Mouse (Mus musculus) heart, postnatal 0 days (tissue): Measurements from ENCODE around the gene Isx. TPM values are rescaled to one million over a fixed set of nuclear protein-coding genes. Genes with fewer than 3 reads are reported as not detected.

Experiments used
- ATAC-seq: fragments of 200-750 bp; cut with Nextera tagmentation; 2 replicates; pipeline ENCODE4 v1.8.0; 2017; ENCODE audit warnings: low read depth, moderate number of reproducible peaks, moderate library complexity; ENCODE audit not compliant: insufficient read depth
- DNase-seq: peaks from one replicate; pipeline ENCODE4 v3.0.0-alpha.2; 2016; ENCODE audit warnings: low spot score
- H3K27ac ChIP-seq: fragments of 300-500 bp; sonication (generic); 2 replicates; pipeline ENCODE4 v1.5.1; 2014; ENCODE audit warnings: low read depth, mild to moderate bottlenecking
- H3K27me3 ChIP-seq: fragments of 300-500 bp; sonication (generic); 2 replicates; pipeline ENCODE4 v1.6.1; 2014; ENCODE audit warnings: low read length, mixed read lengths; ENCODE audit not compliant: control insufficient read depth, insufficient read depth
- H3K36me3 ChIP-seq: fragments of 300-500 bp; sonication (generic); replicated peaks from 2 replicates; pipeline ENCODE4 v1.6.1; 2014; ENCODE audit warnings: low read length, mixed read lengths; ENCODE audit not compliant: control insufficient read depth, insufficient read depth
- H3K4me1 ChIP-seq: fragments of 300-500 bp; sonication (generic); 2 replicates; pipeline ENCODE4 v1.6.1; 2014; ENCODE audit warnings: antibody characterized with exemption; ENCODE audit not compliant: control insufficient read depth, insufficient read depth
- H3K4me2 ChIP-seq: fragments of 300-500 bp; sonication (generic); 2 replicates; pipeline ENCODE4 v1.6.1; 2014; ENCODE audit warnings: low read depth, mild to moderate bottlenecking, low read length, moderate library complexity
- H3K4me3 ChIP-seq: fragments of 300-500 bp; sonication (generic); 2 replicates; pipeline ENCODE4 v1.5.1; 2014; ENCODE audit warnings: low read depth, low read length
- H3K9ac ChIP-seq: fragments of 300-500 bp; sonication (generic); replicated peaks from 2 replicates; pipeline ENCODE4 v1.6.1; 2014; ENCODE audit warnings: low read depth, low read length, mixed read lengths
- H3K9me3 ChIP-seq: fragments of 300-500 bp; sonication (generic); replicated peaks from 2 replicates; pipeline ENCODE4 v1.6.1; 2016; ENCODE audit warnings: low read length; ENCODE audit not compliant: control insufficient read depth
- CTCF ChIP-seq: IDR thresholded peaks from 2 replicates; pipeline ENCODE4 v1.5.1; 2016; ENCODE audit warnings: antibody characterized with exemption, control low read depth, low read depth
- EP300 ChIP-seq: IDR thresholded peaks from 2 replicates; pipeline ENCODE4 v1.6.1; 2016; ENCODE audit warnings: antibody characterized with exemption, low read depth
- WGBS: fragments of 180-500 bp; shearing (Covaris S2); extraction: QIAGEN DNeasy Blood & Tissue Kit; methylation state at CpG from one replicate; pipeline ENCODE4 v1.1.7; 2014; 5-methylcytosine and 5-hydroxymethylcytosine counted together
- polyA plus RNA-seq: library from polyadenylated mRNA; unstranded; fragments of >200 nt; fragmentation: Nextera tagmentation; extraction: Ambion mirVana; gene quantifications from 2 replicates; pipeline ENCODE4 v1.2.1, GENCODE M21; 2015
- total RNA-seq: library from RNA; depleted of rRNA; stranded (reverse); fragments of >200 nt; gene quantifications from 2 replicates; pipeline ENCODE4 v1.2.3, GENCODE M21; 2014; ENCODE audit warnings: low replicate concordance

Gene Isx
- total and polyA plus RNA-seq, 2 experiments from 2014 or later = 0.11 TPM; not detected in 1

GRCm38 (mm10) chr8:74878637-74879036 lies 5.7 kb downstream of the Isx start:
- no peak overlapping the region for H3K27ac ChIP-seq
- H3K4me2 ChIP-seq = no peak overlapping the region
- no peaks in the 10 kb centered on the region for H3K36me3 ChIP-seq
- DNase-seq = no peak
- no peaks in the 10 kb centered on the region for H3K4me1 ChIP-seq
- no peak overlapping the region for H3K9ac ChIP-seq
- TF ChIP-seq EP300 (no peak), CTCF (no peak)
- 69% methylated on average over 3 of the region's 3 CpGs for WGBS
- no peak overlapping the region for H3K4me3 ChIP-seq
- no peak for ATAC-seq
- H3K9me3 ChIP-seq = 0 out of 2 replicates have a peak, but pooled peaks cover 3% of the 10 kb centered on the region
- H3K27me3 ChIP-seq = no peaks in the 10 kb centered on the region

GRCm38 (mm10) chr8:74888763-74889162 lies 15.8 kb downstream of the Isx start:
- no peaks in the 10 kb centered on the region for H3K27me3 ChIP-seq
- no peaks in the 10 kb centered on the region for H3K9me3 ChIP-seq
- H3K9ac ChIP-seq = no peak overlapping the region
- ATAC-seq = no peak
- no peak overlapping the region for H3K4me3 ChIP-seq
- TF ChIP-seq CTCF (no peak), EP300 (no peak)
- H3K27ac ChIP-seq = no peak overlapping the region
- H3K4me2 ChIP-seq = no peak overlapping the region
- H3K36me3 ChIP-seq = no peaks in the 10 kb centered on the region
- H3K4me1 ChIP-seq = no peaks in the 10 kb centered on the region
- WGBS = 86% methylated on average over 1 of the region's 1 CpGs
- no peak for DNase-seq

DNA sequence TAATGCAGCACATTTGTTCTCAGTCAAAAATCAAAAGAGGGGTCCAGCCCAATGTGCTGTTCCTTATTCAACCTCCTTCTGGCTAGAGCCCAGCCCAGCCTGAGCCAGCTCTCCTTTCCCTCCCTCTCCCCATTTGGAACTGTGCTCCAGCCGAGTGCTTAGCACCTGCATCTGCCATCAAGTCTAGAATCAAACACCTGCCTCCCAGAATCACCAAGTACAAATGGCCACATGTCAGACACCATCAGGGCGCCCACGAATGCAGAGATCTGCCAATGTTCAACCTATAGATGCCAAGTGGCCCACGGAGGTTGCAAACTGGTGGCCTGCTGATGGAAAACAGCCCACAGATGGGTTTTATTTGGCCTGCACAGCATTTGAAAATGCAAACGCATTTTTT lies 18.1 kb downstream of the Isx start:
- no peaks in the 10 kb centered on the region for H3K9me3 ChIP-seq
- H3K4me2 ChIP-seq = no peak overlapping the region
- H3K9ac ChIP-seq = no peak overlapping the region
- H3K4me3 ChIP-seq = no peak overlapping the region
- ATAC-seq (no peak), DNase-seq (no peak)
- H3K27ac ChIP-seq = no peak overlapping the region
- no peaks in the 10 kb centered on the region for H3K27me3 ChIP-seq
- H3K36me3 ChIP-seq = no peaks in the 10 kb centered on the region
- H3K4me1 ChIP-seq = no peaks in the 10 kb centered on the region
- 70% methylated on average over 5 of the region's 5 CpGs for WGBS
- TF ChIP-seq CTCF (no peak), EP300 (no peak)

DNA sequence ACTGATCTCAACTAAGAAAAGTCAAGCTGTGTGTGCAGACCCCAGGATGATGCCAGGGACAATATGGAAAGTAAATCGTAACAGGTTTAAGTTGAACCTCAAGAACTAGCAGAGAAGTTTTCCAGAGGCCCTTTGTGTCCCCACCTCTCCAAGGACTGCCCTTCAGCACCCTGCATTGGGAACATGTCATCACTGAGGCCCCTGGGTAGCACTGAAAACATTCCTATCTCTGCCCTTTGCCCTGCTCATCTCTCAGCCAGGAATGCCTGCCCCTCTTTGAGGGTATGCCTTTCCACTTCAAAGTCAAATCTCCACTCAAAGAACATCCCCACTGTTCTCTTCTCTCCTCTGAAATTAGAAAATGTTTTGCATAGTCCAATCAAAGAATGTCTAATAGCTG lies 23.3 kb downstream of the Isx start:
- no peak overlapping the region for H3K4me3 ChIP-seq
- H3K27me3 ChIP-seq = no peaks in the 10 kb centered on the region
- H3K9me3 ChIP-seq = no peaks in the 10 kb centered on the region
- 32% methylated on average over 1 of the region's 1 CpGs for WGBS
- no peak overlapping the region for H3K27ac ChIP-seq
- H3K4me1 ChIP-seq = no peaks in the 10 kb centered on the region
- no peak overlapping the region for H3K9ac ChIP-seq
- H3K36me3 ChIP-seq = no peaks in the 10 kb centered on the region
- no peak for ATAC-seq
- no peak overlapping the region for H3K4me2 ChIP-seq
- DNase-seq = no peak
- TF ChIP-seq EP300 (no peak), CTCF (no peak)

- H3K36me3 ChIP-seq = no peaks in the 10 kb centered on the region
- H3K4me2 ChIP-seq = no peak overlapping the region
- WGBS = 76% methylated on average over 2 of the region's 2 CpGs
- no peak overlapping the region for H3K9ac ChIP-seq
- TF ChIP-seq CTCF (no peak), EP300 (no peak)
- no peaks in the 10 kb centered on the region for H3K9me3 ChIP-seq
- H3K27ac ChIP-seq = no peak overlapping the region
- H3K4me3 ChIP-seq = no peak overlapping the region
- ATAC-seq (no peak), DNase-seq (no peak)
- H3K4me1 ChIP-seq = no peaks in the 10 kb centered on the region
- H3K27me3 ChIP-seq = no peaks in the 10 kb centered on the region
These were observed 24.3 kb downstream of the Isx start for GRCm38 (mm10) chr8:74897315-74897714.

DNA sequence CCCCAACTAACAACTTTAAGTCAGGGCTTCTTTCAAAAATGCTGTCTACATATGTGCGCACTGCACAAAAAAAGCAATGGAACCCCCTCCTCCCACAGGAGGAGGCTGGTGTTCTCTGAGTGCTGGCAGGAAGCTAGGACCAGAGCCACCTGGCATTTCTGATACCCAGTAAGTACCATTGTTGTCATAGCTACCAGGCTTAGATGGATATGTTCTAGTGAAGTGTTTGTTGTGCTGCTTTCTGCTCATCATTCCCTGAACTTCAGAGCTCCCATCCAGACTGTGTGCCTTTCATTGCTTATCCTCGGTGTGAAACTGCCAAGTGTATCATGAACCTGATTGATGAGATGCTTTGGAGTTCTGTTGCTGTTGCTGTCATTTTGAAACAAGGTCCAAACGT lies 26.8 kb downstream of the Isx start:
- Histone ChIP-seq H3K9me3 (no peaks in the 10 kb centered on the region), H3K36me3 (no peaks in the 10 kb centered on the region), H3K4me2 (no peak overlapping the region), H3K4me3 (no peak overlapping the region), H3K27ac (no peak overlapping the region), H3K27me3 (no peaks in the 10 kb centered on the region), H3K4me1 (no peaks in the 10 kb centered on the region), H3K9ac (no peak overlapping the region)
- DNase-seq (no peak), ATAC-seq (no peak)
- no peak for TF ChIP-seq CTCF
- TF ChIP-seq EP300 = no peak
- 54% methylated on average over 3 of the region's 3 CpGs for WGBS
